Mouse (Mus musculus): Measurements from ENCODE around the gene Hist1h4b.
"Not testable (repeated sequence)": the region's sequence is repeated elsewhere in the genome, so short reads cannot be mapped to it uniquely, and the experiment has no call there.

Hist1h4b gene

DNA sequence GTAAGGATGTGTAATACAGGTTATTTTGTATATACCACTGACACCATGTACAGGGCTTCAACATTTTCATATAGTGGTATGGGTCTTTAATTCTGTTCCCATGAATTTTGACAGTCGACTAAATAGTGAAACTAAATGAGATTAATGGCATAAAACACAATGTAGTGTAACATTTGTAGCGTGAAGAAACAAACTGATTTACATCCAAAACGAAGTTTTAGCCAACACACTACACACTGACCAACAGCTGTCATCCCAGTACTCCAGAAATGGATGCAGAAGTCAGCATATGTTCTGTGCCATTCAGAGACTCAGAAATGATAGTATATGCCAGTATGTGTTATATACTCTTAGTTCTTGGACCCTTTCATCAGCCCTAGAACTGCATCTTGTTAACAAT lies 1.1 kb downstream of the Hist1h4b start:
- DNase-seq (ENCODE audit: low spot score), result no peak

DNA sequence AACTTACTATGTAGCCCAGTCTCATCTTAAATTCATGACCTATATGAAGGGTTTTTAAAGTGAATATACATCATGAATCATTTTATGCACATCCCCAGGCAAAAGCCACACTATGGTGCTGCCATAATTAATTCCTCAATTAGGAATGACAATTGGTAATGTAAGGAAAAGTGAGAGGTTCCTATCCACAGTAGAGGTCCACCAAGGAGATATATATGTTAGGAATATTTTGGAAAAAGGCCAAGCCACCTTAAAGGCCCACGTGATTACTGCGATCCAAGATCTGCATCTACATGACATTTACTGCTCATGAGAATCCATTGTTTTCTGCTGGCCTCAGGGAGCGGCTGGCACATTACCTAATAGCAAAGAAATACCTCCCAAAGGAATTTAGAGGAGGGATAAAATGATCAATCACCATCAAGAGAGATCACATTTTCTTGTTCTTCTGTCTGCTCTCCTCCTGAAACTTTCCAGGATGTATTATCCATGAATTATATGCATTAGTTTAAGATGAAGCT lies 2.5 kb downstream of the Hist1h4b start:
- no peak for DNase-seq (ENCODE audit: low spot score)

DNA sequence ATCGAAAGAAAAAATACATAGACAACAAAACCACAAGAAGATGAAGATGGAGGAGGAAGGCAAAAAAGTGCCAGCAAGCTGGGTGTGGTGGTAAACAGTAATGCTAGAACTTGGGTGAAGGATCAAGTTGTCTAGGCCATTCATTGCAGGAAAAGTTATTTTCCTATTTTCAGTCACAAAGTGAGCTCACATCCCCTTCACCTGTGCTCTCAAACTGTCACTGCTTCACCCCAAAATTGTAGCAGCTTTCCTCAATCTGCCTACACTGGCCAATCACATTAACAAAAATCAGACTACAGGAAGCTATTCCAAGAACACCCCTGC lies 3.1 kb downstream of the Hist1h4b start:
- no peak for DNase-seq (ENCODE audit: low spot score)

DNA sequence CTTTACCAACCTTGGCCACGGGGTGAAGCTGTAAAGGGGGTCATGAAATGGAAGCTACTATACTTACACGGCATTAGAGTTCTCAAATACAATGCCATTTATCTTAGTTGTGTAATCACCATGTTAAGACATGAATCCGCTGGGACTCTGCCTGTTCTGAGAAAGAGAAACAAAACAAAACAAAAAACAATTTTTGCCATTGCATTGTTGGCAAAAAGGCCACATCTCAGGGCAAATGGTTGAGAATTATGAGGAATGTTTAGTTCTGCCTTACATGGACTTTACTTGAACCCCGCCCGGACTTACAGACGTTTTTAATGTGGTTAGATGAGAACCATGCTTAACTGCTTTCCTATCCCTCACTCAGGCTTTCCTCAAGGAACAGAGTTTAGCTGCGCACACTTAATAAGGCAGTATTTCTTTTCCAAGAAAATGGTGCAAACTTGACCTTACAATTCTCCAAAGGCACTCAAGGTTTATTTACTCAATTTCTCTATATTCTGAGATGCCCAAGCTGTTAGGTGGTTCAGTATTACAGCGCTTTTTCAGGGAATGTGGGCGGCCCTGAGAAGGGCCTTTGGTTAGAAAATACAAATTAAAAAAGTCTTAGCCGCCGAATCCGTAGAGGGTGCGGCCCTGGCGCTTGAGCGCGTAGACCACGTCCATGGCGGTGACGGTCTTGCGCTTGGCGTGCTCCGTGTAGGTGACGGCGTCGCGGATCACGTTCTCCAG lies 3.6 kb downstream of the Hist1h4b start:
- DNase-seq (ENCODE audit: low spot score), result no peak

DNA sequence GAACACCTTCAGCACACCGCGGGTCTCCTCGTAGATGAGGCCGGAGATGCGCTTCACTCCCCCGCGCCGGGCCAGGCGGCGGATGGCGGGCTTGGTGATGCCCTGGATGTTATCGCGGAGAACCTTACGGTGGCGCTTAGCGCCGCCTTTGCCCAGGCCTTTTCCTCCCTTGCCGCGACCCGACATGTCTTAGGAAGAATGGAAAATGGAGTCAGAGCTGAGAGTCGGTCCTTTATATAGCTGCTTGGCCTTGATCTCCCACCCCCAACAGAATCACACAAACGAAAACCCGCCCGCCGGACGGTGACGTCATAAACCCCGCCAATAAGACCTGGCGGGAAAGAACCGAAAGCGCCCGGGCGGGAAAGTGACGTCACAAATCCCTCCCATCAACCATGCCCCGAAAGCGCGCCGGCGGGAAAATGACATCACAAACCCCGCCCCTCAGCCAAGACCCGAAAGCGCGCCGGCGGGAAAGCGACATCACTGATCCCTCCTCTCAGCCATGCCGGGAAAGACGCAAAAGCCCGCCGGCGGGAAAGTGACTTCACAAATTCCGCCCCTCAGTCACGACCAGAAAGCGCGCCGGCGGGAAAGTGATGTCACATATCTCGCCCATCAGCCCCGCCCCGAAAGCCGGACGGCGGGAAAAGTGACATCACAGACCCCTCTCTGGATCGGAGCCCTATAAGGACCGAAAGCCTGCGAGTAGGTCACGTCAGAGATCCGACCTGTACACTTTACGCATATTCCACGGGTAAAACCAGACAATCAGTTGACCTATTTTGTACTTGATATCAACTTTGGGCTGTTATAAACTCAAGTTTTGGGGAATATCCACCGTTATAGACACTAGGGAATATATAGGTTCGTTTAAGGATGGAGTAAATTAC lies 4.4 kb downstream of the Hist1h4b start, which contains the start of gene Hist1h4a:
Gene Hist1h4a, minus strand, starts transcription at position 259 of the 893 bp plus-strand sequence.
- DNase-seq (ENCODE audit: low spot score), result peak; percentile 95

DNA sequence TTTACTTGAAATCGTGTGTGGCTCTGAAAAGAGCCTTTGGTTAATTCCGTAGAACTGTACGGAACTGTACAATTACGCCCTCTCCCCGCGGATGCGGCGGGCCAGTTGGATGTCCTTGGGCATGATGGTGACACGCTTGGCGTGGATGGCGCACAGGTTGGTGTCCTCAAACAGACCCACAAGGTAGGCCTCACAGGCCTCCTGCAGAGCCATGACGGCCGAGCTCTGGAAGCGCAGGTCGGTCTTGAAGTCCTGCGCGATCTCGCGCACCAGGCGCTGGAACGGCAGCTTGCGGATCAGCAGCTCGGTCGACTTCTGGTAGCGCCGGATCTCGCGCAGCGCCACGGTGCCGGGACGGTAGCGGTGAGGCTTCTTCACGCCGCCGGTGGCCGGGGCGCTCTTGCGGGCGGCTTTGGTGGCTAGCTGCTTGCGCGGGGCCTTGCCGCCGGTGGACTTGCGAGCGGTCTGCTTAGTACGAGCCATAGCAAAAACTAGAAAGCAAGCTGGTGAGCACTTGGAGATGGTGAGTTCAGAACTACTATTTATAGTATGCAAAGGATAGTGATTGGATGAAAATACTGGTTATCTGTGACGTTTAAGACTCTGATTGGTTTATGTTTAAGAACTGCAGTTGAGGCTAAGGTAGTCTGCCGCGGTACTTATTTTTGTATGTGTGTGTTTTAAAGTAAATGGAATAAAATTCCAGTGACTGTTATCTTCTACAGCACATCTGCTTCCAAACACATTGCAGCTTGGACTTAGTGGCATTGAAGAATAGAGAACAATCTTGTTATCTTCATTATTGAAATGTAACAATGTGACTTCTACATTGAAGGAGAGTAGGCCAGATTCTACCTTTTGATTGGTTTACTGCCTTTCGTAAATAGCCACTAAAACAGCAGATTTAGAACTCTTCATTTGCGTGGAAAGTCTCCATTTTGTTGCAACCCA lies 5.3 kb downstream of the Hist1h4b start, which contains the start of gene Hist1h3a:
Gene Hist1h3a, minus strand, starts transcription at position 516 of the 951 bp plus-strand sequence.
- peak; percentile 74 for DNase-seq (ENCODE audit: low spot score)

DNA sequence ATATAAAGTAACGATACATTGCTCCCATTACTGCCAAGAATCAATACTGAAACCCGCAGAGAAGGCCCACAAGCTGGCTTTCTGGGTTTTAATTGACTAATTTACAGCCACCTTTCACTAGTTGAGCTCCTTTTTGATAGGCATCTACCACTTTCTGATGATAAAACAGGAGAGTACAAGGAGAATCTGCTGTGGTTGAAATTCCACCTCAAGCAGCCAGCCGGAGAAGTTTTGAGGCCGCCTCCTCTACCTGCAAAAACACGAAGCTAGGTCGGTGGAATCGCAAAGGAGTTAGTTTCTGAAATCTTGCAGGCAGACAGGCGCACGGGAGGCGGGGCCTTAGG lies 6.4 kb downstream of the Hist1h4b start:
- no peak for DNase-seq (ENCODE audit: low spot score)

DNA sequence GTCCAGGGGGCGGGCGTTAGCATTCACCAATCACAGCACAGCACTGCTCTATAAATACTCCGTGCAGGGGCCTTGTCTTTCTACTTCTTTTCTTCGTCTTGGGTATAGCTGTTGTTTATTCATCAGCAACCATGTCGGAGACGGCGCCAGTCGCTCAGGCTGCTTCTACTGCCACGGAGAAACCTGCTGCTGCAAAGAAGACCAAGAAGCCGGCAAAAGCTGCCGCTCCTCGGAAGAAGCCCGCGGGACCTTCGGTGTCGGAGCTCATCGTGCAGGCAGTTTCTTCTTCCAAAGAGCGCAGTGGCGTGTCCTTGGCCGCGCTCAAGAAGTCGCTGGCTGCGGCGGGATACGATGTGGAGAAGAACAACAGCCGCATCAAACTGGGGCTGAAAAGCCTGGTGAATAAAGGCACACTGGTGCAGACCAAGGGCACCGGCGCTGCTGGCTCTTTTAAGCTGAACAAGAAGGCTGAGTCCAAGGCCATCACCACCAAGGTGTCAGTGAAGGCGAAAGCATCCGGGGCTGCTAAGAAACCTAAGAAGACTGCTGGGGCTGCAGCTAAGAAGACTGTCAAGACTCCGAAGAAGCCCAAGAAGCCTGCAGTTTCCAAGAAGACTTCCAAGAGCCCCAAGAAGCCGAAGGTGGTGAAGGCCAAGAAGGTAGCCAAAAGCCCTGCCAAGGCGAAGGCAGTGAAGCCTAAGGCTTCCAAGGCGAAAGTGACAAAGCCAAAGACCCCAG lies 6.9 kb downstream of the Hist1h4b start, which contains the start of gene Hist1h1a:
Gene Hist1h1a, plus strand, starts transcription at position 81 of the 738 bp plus-strand sequence.
- DNase-seq (ENCODE audit: low spot score), result peak; percentile 92

DNA sequence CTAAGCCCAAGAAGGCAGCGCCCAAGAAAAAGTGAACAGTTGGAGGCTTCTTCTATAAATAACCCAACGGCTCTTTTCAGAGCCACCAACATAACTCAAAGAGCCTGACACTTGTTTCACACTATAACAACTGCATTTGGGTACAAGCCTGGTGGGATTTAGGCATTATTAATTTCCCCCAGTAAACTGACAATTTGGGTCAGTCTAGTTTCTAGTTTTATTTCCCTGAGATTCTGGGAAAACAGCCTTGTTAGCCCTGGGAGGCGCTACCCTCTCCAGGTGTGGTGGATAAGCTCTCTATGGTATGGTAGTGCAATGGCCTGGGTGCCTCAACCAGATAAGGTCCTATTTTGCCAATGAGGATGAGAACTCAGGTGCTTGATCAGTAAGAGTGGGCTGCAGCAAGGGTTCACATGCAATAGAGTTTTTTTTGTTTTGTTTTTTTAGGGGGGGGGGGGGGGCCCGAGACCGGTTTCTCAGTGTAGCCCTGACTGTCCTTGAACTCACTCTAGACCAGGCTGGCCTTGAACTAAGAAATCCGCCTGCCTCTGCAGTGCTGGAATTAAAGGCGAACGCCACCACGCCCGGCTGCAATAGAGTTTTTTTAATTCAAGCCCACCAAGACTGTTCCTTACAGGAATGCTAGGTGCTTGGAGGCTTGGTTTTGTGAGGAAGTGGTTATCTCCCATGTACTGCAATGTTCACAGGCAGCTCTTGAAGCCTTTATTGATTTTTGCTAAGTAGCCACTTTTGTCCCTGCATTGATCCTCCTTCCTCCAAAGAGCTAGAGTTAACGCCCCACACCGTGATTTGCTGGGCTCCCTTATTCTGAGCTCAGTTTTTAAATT lies 7.7 kb downstream of the Hist1h4b start:
- DNase-seq (ENCODE audit: low spot score), result no peak

DNA sequence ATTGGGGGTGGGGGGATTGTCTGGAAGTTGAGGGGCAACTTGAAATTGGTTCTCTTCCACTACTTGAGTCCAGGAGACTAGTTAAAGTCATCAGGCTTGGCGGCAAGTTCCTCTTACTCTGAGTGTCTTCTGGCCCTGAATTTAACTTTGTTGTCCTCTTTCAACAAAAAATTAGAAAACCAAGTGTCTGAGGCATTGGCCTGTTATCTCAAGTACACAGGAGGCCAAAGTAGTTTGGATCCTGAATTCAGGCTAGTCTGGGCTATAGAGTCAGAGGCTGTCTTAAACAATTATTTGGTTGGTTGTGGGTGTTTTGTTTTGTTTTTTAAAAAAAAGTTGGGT lies 8.3 kb downstream of the Hist1h4b start:
- no peak for DNase-seq (ENCODE audit: low spot score)

DNA sequence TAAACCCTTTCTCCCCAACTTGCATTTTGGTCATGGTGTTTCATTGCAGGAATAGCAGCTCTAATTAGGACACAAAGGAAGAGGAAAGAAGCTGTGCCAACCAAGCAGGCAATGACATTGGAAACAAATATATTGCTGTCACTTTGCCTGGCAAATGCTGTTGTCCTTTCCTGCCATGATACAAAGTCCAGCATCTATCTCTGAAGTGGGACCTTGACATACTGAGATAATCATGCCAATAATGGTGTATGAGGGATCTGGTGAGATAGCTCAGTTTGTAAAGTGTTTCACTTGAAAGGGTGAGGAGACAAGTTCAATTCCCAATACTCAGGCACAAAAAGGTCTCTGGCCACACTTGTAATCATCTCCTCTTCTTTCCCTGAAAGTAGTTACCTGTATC lies 10.0 kb downstream of the Hist1h4b start:
- DNase-seq (ENCODE audit: low spot score), result no peak

DNA sequence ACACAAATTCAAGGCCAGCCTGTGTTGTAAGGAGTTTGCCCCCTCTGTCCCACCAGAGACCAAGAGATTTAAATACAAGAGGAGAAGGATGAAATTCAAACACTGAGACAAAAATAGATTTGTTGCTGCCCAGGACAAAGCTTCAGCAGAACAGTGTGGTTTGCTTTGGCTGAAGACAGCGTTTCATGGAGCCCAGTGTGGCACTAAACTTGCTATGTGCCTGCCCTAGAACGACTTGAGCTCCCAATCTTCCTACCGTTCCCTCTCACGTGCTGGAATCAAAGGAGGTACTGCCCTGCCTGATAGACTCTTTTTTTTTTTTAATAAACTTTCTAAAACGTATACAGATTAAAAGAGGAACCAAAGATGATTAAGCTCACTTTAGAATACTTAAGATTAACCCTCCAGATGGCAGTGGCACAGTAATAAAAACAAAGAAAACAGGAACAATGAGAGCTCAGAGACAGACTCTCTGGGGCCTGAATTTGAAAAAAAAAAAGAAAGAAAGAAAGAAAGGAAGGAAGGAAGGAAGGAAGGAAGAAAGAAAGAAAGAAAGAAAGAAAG lies 12.1 kb downstream of the Hist1h4b start:
- no peak for DNase-seq (ENCODE audit: low spot score)

DNA sequence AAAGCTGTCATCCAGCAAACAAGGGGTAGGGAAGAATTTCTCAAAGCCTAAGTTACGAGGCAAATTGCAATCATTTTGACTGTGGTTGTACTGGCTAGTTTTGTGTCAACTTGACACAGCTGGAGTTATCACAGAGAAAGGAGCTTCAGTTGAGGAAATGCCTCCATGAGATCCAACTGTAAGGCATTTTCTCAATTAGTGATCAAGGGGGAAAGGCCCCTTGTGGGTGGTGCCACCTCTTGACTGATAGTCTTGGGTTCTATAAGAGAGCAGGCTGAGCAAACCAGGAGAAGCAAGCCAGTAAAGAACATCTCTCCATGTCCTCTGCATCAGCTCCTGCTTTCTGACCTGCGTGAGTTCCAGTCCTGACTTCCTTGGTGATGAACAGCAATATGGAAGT lies 12.8 kb downstream of the Hist1h4b start, which contains the start of gene Trim38:
Gene Trim38, plus strand, starts transcription at position 301 of the 400 bp plus-strand sequence.
- not testable (repeated sequence) for DNase-seq (ENCODE audit: low spot score)

DNA sequence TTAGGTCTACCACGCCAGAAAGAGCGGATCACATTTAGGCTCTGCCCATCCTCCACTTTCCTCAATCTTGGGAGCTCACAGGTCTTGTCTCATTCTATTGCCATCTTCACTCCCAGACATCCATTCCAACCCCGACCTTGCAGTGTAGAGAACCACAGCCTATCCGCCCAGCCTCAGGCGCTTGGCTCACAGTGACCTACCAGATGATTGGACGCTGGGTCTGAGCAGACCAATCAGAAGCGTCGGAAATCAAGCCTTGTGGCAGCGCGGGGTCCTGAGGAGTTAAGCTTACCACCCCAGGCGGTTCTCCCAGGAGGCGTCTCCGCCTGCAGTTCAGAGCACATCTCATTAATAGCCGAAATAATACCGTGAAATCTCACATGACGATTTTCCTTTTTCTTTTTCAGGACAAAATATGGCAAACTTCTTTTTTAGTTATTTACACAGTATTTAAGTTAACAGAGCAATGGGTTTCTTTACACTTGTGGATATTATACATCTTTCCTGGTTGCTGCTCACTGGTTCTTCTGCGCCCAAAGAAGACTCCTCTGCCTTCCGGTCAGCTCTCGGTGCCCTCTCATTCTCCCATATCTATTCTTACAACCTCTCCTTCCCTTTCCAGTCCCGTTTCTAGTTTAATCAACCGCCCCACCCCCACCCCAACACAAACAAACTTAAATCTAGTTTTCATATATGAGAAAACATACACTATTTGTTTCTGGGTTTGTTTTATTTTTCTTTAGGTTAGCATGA lies 15.9 kb downstream of the Hist1h4b start:
- no peak for DNase-seq (ENCODE audit: low spot score)

DNA sequence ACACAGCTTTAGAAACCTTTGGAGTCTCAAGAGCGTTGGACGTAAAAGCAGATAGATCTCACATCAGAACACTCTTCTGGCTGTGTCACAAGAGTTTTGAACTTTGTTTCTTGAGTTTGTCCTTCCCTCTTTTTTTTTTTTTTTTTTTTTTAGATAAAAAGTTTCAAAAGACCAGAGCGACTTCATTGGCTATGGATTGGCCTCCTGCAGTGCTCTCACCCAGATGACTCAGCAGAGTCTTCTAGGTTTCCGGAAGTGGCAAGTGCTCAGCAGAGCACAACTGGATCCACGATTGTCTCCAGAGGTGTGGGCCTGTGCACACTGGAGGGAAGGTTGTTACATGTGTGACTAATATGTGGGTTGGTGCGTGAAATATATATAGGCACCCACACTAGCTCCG lies 21.5 kb downstream of the Hist1h4b start:
- no peak for DNase-seq (ENCODE audit: low spot score)

DNA sequence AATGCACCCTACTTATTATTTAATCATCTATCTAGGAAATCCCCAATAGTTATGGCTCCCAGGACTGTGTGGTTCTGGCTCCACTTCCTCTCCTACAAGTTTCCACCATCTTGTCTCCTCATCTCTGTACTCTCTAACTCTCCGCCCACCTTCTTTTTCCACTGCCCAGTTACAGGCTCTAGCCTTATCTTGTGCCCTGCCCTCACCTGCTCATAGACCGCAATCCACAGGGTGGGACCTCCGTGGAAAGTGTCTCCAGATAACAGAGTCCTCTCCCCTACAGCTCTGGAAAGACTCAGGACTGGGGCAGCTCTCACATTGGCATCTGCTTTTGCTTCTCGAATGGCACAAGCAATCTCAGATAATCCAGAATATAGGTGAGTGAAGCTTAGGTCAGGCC lies 22.2 kb downstream of the Hist1h4b start:
- DNase-seq (ENCODE audit: low spot score), result no peak

DNA sequence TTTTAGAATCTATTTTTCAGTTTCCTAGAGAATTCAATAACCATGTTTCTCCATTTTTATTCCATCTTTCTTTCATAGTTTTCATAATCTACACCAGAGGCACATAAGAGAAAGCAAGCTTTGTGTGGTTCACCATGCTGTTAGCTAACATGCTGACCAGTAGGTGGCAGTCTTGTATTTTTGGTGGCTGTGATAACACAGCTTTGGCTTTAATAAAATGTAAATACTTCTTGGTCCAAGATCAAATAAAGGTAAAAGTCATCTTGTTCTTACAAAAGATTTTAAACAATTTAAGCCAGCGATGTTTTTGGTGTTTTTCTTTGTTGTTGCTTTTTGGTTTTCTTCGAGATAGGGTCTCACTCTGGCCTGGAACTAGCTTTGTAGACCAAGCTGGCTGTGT lies 35.7 kb downstream of the Hist1h4b start:
- no peak for DNase-seq (ENCODE audit: low spot score)

DNA sequence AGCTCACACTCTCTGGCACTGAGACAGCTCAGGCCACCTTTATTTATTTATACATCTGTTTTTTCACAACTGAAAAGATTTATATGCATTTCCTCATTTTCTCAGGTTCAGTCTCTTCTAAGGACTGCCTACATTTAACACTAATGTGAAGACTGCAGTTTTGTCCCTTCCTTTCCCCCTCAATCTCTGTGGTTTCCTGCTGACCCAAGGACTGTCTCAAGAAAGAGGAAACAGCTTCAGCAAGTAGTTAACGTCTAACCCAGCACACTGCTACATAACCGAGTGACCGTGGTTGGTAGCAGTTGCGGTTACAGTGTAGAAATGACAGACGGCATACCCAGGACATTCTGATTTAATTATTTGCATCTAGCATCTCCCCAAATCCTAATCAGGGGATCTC lies 42.6 kb downstream of the Hist1h4b start:
- no peak for DNase-seq (ENCODE audit: low spot score)

DNA sequence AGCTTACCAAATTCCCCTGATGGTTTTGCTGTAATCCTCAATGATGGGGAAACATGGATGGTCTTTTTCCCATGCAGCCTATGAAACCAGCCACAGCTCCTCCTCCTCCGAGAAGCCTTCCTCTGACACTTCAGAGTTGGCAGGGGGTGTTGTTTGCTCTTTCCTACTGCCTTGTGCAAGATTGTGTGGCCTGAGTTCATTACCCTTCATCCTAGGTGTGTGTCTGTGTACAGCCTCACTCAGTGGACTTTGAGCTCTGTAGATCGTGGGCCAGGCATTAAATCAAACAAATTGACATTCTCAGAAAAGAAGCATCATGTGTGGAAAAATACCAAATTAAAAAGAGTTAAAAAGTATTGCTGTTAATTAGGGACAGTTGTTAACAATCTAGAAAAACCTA lies 47.7 kb downstream of the Hist1h4b start:
- DNase-seq (ENCODE audit: low spot score), result no peak
